Mouse (Mus musculus): Measurements from ENCODE around the gene Mindy2.

The Mindy2 gene

DNA sequence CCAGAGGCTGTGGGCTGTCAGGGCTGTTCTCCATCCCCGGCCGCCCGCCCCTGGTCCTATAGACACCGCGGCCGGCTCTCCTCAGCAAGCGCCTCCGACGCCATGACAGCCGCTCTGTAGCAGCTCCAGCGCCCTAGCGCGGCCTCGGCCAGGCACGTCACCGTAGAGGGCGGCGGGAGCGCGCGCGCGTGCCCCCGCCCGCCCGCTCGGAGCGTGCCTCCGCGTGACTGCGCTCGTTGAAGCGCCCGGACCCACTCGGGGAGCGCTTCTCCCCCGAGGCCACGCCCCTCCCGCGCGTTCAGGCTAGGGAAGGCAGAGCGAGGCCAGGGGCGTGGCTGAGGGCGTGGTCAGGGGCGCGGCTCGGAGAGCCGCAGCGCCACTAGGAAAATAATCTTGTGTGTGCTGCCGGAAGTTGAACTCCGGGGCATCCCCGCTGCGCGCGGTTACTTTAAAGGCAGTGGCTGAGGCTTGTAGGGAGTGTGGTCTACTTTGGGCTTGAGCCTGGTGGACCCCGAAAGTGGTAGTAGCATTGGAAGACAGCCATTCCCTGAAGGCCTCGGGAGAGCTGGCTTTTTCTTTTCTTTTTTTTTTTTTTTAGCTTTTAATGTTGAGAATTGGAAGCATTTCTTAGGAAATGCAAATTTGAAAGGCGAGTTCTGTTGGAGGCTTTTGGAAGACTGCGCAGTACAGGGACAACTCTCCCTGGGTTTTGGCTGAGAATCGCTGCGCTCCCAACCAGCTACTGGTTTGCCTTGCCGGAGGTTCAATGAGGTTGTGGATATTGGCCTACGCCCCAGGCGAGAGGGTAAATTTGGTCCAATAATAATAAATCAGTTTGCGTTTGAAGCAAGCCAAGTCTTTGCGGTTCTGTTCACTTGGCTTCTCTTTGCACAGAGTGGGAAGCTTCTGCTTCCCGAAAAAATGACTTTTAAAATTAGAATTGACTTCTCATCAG, at the start of gene Mindy2:
TSS of gene Mindy2 (minus strand) at position 162 of the 955 bp plus-strand sequence.
- in situ Hi-C loops (cut with MboI), result loop anchor here (25.0 kb wide), 1 partner anchor 405 kb away; no protein-coding TSS in a partner anchor

DNA sequence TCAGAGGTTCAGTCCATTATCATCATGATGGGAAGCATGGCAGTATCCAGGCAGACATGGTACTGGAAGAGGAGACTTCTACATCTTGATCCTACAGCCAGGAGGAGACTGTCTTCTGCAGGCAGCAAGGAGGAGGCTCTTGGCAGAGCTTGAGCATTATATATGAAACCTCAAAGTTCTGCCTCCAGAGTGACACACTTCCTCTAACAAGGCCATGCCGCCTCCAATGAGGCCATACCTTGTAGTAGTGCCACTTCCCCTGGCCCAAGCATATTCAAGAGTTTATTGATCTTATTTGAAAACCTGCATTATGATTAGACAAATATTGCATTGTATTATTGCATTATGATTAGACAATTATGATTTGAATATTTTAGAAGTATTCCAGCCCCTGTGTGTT, 49.5 kb upstream of the Mindy2 start:
- in situ Hi-C loops (cut with MboI), result no loop called here

DNA sequence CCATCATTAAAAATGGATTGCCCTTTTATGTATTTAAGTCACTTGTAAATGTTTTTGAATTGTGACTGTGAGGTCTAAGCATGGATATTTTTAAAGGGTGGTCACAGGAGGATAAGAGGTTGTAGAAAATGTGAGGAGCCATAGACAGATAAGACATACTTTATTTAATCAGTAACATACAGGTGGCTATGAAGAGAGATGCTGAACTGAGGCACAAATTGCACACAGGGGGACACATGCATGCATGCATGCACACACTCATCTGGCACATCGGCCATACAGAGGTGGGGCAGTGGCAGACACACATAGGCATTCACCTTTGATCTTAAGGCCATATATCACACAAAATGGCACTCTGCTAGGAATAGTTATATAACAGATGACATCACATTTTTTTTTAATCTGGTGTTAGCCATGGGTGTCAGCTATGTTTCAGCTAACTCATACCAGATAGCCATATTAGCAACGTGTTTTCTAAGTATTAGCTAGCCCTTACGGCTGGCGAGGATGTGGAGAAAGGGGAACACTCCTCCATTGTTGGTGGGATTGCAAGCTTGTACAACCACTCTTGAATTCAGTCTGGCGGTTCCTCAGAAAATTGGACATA, 46.7 kb upstream of the Mindy2 start:
- in situ Hi-C loops (cut with MboI), result no loop called here

DNA sequence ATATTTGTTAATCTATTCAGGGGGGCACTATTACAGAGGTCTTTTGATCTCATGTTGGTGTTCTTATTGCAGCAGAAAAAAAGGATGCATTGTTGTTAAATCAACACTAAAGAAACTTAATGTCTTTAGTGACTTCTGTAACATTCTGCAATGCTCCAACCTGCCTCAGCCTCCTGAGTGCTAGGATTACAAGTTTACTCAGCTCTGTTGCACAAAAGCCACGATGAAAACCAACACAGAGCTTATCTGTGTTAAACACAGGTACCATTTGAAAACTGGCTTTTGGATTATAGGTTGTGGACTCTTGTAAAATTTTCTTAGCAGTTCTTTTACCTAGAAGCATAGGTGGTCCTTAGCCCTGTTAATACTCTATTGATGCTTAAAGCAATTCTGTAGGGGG, 41.1 kb upstream of the Mindy2 start:
- in situ Hi-C loops (cut with MboI), result no loop called here

DNA sequence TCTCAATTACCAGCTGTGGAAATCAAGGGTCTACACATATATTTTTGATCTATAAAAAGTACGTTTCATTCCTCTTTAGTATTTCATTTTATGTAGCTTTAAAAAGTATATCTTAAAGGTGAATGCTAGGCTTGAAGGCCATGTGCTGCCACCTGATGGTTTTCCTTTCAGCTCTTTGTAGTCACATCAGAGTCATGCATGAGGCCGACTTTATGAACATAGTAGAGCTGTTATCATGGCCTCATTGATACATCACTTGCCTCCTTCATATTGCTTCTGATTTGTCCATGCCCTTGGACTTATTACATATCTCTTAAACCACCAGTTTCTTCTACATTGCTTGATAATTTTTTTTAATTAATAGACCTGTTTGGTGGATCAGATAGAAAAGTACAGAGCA, 38.7 kb upstream of the Mindy2 start:
- in situ Hi-C loops (cut with MboI), result no loop called here

DNA sequence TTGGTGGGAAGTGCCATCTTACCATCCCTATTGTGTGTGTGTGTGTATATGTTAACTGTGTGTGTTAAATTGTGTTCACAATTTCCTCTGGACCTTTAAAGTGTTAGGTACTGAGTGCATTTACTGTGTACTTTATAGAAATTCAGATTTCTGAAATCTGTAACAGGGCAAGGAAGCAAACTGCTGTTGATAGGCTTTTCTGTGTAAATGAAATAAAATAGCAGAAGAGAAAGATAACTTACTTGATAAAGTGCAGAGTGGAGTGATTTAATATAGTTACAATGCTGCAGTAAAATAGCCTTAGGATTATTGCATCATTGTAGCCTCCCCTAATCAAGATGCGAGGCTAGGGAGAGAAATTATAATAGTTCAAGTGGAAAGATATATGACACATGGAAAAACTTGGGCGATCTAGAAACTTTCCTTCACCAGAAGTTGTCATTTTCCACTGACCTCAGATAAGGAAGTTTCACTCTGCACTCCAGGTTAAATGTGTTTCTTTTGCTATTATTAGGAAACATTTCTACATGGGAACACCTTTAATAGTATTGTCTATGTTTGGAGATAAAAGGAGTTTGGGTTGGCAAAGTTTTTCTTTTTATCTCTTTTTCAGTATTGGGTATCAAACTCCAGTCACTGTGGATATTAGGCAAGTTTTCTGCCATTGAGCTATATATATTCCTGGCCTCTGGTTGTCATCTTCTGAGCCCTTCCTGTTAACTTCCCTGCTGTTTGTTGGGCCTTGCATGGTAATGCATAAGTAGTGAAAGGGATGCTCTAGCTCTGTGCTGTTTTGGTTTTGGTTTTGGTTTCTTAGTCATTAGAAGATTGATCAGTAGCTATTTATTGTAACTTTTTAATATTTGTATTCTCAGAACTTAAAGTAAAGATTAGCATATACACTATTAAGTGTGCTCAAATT, 35.1 kb upstream of the Mindy2 start:
- in situ Hi-C loops (cut with MboI), result no loop called here

DNA sequence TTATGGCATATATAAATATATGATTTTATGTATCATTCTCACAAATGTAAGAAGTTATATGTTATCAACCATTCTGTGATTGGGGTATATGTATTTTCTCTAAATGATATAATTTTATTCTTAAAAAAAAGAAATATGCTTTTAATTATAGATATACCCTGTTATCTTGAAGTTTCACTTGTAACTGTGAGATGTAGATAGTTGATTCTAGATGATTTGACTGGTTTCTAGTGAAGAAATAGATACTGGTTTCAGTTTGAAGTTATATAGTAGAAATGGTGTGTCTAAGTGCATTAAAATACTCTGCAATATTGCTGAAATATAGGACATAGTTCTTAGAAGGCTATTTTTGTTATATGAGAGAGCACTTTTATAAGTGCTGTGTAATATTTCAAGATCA, 33.6 kb upstream of the Mindy2 start:
- in situ Hi-C loops (cut with MboI), result no loop called here

DNA sequence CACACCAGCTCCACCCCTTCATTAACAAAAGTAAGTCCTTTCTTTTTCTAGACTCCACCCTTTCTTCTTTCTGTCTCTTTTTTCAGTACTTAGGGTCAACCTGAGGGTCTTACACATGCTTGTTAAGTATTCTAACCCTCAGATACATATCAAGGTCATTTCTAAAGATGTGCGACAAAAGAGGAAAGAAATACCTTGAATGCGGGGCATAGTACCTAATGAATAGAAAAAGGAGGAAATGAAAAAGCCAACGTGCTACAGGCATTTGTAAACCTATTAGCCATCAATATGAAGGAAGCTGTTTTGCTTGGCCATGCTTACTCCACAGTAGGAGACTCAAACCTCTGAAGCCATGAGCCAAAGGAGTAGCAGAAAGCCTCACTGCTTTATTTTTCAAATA, 33.0 kb upstream of the Mindy2 start:
- in situ Hi-C loops (cut with MboI), result no loop called here

DNA sequence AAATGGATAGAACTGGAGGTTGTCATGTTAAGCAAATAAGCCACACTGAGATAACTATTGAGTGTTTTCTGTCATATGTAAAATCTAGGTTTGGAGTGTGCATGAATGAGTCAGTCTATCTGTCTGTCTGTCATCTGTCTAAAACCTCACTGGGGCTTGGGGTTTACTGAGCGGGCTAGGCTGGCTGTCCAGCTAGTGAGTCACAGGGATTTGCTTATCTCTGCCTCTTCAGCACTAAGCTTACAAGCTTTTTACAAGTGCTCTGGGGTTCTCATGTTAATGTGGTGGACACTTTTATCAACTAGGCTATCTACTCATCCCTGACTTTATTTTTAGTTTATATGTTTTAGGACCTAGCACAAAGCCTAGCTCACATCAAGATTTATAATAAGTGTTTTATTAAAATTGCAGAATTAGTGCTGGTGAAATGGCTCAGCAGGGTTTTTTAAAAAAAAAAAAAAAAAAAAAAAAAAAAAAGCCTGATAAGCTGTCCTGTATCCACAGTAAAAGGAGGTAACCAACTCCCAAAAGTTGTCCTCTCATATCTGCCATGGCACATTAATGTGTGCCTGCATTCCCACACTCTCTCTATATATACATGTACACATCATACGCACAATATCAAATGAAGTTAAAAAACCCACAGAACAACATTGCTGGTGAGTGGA, 31.5 kb upstream of the Mindy2 start:
- in situ Hi-C loops (cut with MboI), result no loop called here

DNA sequence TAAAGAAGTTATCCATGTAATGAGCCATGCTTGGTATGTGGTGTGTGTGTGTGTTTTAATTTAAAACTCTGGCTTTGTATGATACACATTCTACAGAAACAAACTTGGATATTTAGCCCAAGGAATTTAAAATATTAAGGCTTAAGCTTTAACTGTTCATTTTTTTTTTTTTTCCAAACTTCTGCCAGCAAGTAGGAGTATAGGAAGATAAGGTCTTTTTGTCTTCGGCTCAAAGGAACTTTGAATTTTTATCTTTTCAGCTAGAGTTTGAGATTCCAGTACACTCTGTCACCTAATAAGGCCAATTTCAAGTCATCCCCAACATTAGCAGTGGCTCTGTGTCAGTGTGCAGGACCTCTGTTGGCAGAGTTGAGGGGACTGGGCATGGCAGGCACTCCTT, 25.2 kb upstream of the Mindy2 start:
- in situ Hi-C loops (cut with MboI), result no loop called here

DNA sequence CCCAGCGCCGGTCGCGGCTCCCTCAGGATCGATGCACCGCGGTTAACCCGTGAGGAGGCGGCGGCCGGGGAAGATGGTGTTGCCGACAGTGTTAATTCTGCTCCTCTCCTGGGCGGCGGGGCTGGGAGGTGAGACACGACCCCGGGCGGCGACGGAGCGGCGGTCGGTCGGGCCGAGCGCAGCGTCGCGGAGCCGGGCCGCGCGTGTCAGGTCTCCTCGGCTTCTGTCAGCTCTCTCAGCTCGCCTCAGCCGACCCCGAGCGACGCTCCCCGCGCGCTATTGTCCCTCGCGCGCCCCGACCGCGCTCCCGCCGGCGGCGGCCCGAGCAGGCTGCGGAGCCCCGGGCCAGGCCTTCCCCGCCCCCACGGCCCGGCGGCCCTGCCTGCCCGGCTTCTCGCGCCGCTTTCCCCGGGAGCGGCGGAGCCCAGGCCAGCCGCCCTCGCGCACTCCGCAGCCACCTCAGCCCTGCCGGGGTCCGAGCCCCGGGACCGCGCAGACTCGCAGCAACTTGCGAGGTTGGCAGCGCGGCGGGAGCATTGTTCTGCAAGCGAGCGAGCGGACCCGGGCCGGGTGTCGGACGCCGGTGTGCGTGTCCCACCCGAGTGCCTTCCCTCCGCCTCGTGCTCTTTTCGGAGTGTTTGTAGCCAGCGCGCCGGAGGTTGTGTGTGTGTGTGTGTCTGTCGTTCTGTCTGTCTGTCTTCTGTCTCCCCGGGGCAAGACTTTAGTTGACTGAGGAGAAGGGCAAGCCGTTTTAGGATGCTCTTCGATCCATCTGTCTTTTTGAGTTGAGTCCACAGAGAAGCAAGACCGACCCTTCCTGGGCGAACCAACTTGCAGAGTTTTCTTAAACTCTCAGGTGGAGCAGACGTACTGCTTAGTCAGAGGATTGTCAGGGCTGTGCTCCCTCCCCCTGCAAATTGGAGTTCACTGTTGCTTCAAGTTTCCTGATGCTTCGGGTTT, 22.4 kb upstream of the Mindy2 start:
- in situ Hi-C loops (cut with MboI), result no loop called here

DNA sequence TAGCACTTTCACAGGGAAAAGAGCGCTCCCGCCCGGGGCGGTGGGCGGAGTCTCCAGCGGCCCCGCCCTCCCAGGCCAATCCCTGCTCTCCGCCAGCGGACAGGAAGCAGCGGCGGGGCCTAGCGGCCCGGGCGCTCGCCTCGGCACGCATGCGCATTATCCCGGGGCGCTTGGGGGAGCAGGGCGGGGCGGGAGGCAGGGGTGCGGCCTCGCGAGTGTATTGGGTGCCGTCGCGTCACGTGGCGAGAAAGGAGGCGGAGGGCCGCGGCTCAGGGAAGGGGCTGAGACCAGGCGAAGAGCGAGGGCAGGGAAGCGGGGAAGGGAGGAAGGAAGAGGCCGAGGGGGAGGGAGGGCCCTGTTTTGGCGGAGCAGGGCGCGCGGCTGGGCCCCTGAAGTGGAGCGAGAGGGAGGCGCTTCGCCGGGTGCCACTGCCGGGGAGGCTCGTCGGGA, 21.7 kb upstream of the Mindy2 start, which contains the start of gene Adam10:
TSS of gene Adam10 (plus strand) at position 316 of the 450 bp plus-strand sequence.
- in situ Hi-C loops (cut with MboI), result no loop called here

DNA sequence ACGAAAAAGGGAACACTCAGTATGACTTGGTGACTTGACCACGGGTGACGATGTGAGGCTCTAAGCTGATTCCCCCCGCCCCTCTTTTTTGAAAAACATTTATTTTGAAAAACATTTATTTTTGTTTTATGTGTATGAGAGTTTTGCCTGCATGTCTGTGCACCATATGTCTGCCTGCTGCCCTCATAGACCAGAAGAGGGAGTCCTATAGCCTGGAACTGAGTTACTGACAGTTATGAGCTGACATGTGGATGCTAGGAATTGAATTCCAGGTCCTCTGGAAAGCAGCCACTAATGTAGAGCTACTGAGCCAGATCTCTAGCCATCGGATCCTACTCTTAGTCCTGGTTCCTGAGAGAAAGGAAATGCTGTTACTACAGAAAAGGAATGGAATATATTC, 19.0 kb upstream of the Mindy2 start:
- in situ Hi-C loops (cut with MboI), result no loop called here

DNA sequence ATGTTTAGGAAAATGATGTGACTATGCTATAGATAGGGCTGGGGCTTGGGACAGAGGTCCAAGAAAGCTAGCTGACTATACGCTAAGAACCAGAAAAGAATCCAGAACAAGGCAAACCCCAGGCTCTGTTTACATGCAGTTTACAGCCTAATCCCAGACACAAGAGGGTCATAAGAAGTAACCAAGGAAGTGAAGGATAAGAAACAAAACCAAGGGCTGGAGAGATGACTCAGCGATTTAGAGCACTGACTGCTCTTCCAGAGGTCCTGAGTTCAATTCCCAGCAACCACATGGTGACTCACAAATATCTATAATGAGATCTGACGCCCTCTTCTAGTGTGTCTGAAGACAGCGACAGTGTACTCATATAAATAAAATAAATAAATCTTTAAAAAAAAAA, 18.1 kb upstream of the Mindy2 start:
- in situ Hi-C loops (cut with MboI), result no loop called here

DNA sequence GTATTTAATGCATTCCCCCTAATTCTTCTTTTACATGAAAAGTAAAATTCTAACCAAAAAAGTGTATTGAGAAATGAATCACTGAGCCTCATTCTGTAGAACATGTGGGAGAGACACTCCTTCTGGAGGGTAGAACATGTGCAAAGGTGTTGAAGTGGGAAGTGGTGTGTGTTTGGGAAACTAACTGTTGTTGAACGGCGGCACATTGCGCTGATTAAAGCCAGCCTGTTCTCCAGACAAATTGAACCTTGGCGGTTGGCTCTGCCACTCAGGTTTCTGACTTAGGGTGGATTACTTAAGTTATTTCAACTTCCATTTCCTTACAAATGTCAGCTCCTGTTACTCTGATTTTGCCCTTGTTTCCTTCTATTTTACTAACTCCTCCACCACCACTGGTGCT, 16.7 kb upstream of the Mindy2 start:
- in situ Hi-C loops (cut with MboI), result loop anchor here (25.0 kb wide), 1 partner anchor 389 kb away; no protein-coding TSS in a partner anchor

DNA sequence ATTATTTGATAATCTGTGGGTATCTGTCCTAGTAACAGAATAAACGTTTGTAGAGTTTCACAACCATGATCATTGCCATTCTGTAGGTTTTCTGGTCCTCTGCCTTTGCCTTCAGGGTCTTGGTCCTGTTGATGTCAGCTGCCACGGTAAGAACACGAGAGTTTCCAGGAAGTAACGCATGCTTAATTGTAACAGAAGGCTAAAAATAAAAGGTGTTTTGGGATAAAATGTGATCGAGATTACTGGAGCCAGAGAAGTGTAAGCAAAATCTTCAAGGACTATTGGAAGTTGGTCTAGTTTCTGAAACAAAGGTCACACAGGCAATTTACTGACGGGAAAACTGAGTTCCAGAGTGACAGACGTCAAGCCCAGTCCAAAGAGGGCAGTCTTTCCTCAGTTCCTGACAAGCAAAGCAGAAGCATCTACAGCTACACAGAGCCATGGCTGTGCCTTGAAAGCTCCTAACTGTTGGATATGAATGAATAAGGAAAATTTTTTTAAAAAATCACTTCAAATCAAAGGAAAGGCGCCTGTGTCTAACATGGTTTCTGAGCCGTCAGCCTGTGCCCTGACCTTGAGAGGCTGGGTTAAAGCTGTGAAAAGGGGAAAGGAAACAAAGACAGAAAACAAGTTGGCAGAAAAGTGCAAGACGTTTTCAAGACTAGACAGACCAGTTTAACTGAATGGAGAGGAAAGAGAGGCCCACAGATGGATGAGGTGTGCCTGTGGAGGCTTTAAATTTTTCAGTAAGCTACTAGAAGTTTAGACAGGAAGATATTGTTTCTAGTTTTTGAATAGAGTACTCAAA, 15.0 kb upstream of the Mindy2 start:
- in situ Hi-C loops (cut with MboI), result loop anchor here (25.0 kb wide), 1 partner anchor 390 kb away; no protein-coding TSS in a partner anchor

DNA sequence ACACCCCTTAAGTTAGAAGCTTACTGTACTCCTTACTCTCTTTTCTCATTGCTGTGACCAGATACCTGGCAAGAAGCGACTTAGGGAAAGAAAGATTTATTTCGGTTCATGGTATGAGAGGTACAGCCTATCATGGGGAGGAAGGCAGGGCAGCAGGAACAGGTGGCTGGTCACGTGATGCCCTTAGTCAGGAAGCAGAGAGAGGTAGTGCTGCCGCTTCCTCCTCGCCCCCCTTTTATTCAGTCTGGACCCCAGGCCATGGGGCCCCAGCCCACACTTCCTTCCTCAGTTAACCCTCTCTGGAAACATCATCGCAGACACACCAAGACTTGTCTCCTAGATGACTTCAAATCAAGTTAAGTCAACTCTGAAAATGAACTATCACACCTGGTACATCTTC, 14.3 kb upstream of the Mindy2 start:
- in situ Hi-C loops (cut with MboI), result loop anchor here (25.0 kb wide), 1 partner anchor 391 kb away; no protein-coding TSS in a partner anchor

DNA sequence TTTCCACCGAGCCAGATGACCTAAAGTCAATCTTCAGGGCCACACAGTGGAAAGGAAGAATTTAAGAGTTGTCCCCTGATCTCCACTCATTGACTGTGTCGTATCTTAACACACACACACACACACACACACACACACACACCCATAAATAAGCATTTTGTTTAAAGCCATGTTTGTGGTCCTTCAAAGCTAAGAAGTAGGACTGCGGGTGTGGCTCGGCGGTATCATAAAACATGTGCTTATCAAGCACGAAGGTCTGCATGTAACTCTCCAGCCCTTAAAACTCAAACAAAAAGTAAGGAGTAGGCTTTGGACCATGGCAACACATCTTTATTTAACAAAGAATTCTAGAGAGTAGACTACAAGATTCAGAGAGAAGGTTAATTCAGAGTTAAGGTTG, 13.4 kb upstream of the Mindy2 start:
- in situ Hi-C loops (cut with MboI), result loop anchor here (25.0 kb wide), 1 partner anchor 392 kb away; no protein-coding TSS in a partner anchor

DNA sequence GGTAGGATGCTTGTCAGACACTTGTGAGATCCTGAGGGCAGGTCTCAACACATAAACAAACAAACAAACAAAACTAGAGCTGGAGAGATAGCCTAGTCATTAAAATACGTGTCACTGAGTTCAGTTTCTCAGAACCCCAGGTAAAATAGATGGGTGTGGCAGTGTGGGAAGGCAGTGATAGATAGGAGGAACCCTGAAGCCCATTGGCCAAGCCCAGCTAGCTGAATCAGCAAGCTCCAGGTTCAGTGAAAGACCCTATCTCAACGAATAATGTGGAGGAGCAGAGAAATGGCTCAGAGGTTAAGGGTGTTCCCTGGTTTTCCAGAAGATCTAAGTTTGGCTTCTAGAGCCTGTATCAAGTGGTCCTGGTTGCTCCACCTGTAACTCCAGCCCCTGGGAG, 12.2 kb upstream of the Mindy2 start:
- in situ Hi-C loops (cut with MboI), result loop anchor here (25.0 kb wide), 1 partner anchor 393 kb away; no protein-coding TSS in a partner anchor

Measured in mature B cell (primary cell).